8 mouse cellular contexts compared by ENCODE assay signal in genomic region chr7:4865090-4865489, GRCm38 (mm10). TPM values are rescaled to one million over a fixed set of nuclear protein-coding genes. Genes with fewer than 3 reads are reported as not detected.
DNase-seq lines count a peak whose midpoint lies in the region; ATAC-seq and TF ChIP-seq lines count a peak whose summit lies in the region.

No protein-coding gene starts in this region.

- H3K36me3 ChIP-seq in forebrain, embryonic 13.5 days (ENCODE audit: poor library complexity, severe bottlenecking): no peaks in the 10 kb centered on the region
- H3K36me3 ChIP-seq in lung, embryonic 14.5 days (ENCODE audit: insufficient read depth): no peaks in the 10 kb centered on the region
- H3K36me3 ChIP-seq in small intestine, adult 2 months (ENCODE audit: control insufficient read depth, insufficient read depth, low read length): no peaks in the 10 kb centered on the region

- H3K27me3 ChIP-seq in forebrain, embryonic 13.5 days: no peaks in the 10 kb centered on the region
- no peaks in the 10 kb centered on the region for H3K27me3 ChIP-seq in lung, embryonic 14.5 days (ENCODE audit: insufficient read depth, low read length)
- H3K27me3 ChIP-seq in small intestine, adult 2 months (ENCODE audit: control insufficient read depth, insufficient read depth, low read length): no peaks in the 10 kb centered on the region

- no peak for DNase-seq in left cerebral cortex, adult 2 months (ENCODE audit: extremely low spot score in 1 of 2, low spot score in 2 of 2)
- no peak for DNase-seq in left cerebral cortex, postnatal 36 days (ENCODE audit: low spot score in 2 of 2)
- DNase-seq in kidney, adult 18-20 months: peak; percentile 54
- peak; percentile 65 for DNase-seq in lung, embryonic 14.5 days

- H3K27ac ChIP-seq in left cerebral cortex, adult 2 months: no peak overlapping the region
- no peak overlapping the region for H3K27ac ChIP-seq in bone marrow, adult 2 months (ENCODE audit: control insufficient read depth, insufficient read depth, low read depth, low read length, poor library complexity)
- peak overlapping the region; percentile 20; the same call in 1 of the 2 replicates for H3K27ac ChIP-seq in forebrain, embryonic 13.5 days
- H3K27ac ChIP-seq in lung, embryonic 14.5 days (ENCODE audit: low read depth): no peak overlapping the region
- peak overlapping the region; percentile 58 for H3K27ac ChIP-seq in small intestine, adult 2 months (ENCODE audit: insufficient read depth, low read depth, low read length)

- 62% methylated on average over 5 of the region's 5 CpGs for WGBS in bone marrow, adult 2 months
- 63% methylated on average over 5 of the region's 5 CpGs for WGBS in forebrain, embryonic 13.5 days
- 70% methylated on average over 5 of the region's 5 CpGs for WGBS in lung, embryonic 14.5 days
- WGBS in small intestine, adult 2 months: 59% methylated on average over 5 of the region's 5 CpGs

- intact Hi-C loops in left cerebral cortex, adult 2 months (cut with DNase I): no loop called here
- intact Hi-C loops in left cerebral cortex, postnatal 36 days (cut with DNase I): loop anchor here (2.0 kb wide), 1 partner anchor 20 kb away; the partner anchor contains the start of gene Shisa7

- peak overlapping the region; percentile 64 for H3K4me3 ChIP-seq in left cerebral cortex, adult 2 months
- no peak overlapping the region for H3K4me3 ChIP-seq in bone marrow, adult 2 months (replicated peaks; ENCODE audit: control insufficient read depth, low read depth, low read length)
- peak overlapping the region; percentile 55 for H3K4me3 ChIP-seq in forebrain, embryonic 13.5 days
- peak overlapping the region; percentile 51 for H3K4me3 ChIP-seq in lung, embryonic 14.5 days (ENCODE audit: low read depth, low read length)
- peak overlapping the region; percentile 69 for H3K4me3 ChIP-seq in small intestine, adult 2 months (ENCODE audit: low read depth, low read length)

- no peaks in the 10 kb centered on the region for H3K9me3 ChIP-seq in forebrain, embryonic 13.5 days (replicated peaks)
- no peaks in the 10 kb centered on the region for H3K9me3 ChIP-seq in lung, embryonic 14.5 days (ENCODE audit: low read depth, low read length)

- peak; percentile 64 for TF ChIP-seq CTCF in left cerebral cortex, adult 2 months (IDR thresholded peaks at IDR 0.05)
- TF ChIP-seq CTCF in bone marrow, adult 2 months (IDR thresholded peaks at IDR 0.05; ENCODE audit: control insufficient read depth, insufficient read depth, low read length): peak; percentile 35; the same call in 1 of the 2 replicates
- peak; percentile 49 for TF ChIP-seq CTCF in lung, embryonic 14.5 days (IDR thresholded peaks at IDR 0.05; ENCODE audit: low read depth)
- peak; percentile 51; the same call in 1 of the 2 replicates for TF ChIP-seq CTCF in small intestine, adult 2 months (IDR thresholded peaks at IDR 0.05; ENCODE audit: extremely low read depth, insufficient read length, insufficient replicate concordance, low read depth, low read length)

- H3K4me1 ChIP-seq in bone marrow, adult 2 months (ENCODE audit: control insufficient read depth, insufficient read depth, low read length): no peaks in the 10 kb centered on the region; the same call in 1 of the 2 replicates
- H3K4me1 ChIP-seq in forebrain, embryonic 13.5 days: peaks cover 10% of the 10 kb centered on the region
- H3K4me1 ChIP-seq in lung, embryonic 14.5 days (ENCODE audit: insufficient read depth): 0 out of 2 replicates have a peak, but pooled peaks cover 3% of the 10 kb centered on the region
- H3K4me1 ChIP-seq in small intestine, adult 2 months (ENCODE audit: control insufficient read depth, insufficient read depth, insufficient read length, low read length): peaks cover 6% of the 10 kb centered on the region; the same call in 1 of the 2 replicates

- 0 out of 2 replicates have a peak, but pooled peaks have one; percentile 2 for ATAC-seq in forebrain, embryonic 13.5 days
- peak; percentile 22; the same call in 1 of the 2 replicates for ATAC-seq in lung, embryonic 14.5 days (ENCODE audit: insufficient read depth)
- no peak for ATAC-seq in inflammation-experienced regulatory T-cells, adult 6 months

- H3K4me2 ChIP-seq in forebrain, embryonic 13.5 days: peak overlapping the region; percentile 65
- peak overlapping the region; percentile 63 for H3K4me2 ChIP-seq in lung, embryonic 14.5 days

- TF ChIP-seq POLR2A in bone marrow, adult 2 months (IDR thresholded peaks at IDR 0.05; ENCODE audit: borderline replicate concordance, control insufficient read depth, low read depth, low read length): no peak
- no peak for TF ChIP-seq POLR2A in small intestine, adult 2 months (IDR thresholded peaks at IDR 0.05; ENCODE audit: low read depth, low read length)

- H3K9ac ChIP-seq in forebrain, embryonic 13.5 days: no peak overlapping the region
- H3K9ac ChIP-seq in lung, embryonic 14.5 days: no peak overlapping the region

RNA-seq across cellular contexts. Expression of gene Isoc2b, which starts 5.0 kb away (rescaled TPM):
- total RNA-seq in left cerebral cortex, adult 2 months (2021): 1 to 10 TPM; 6.9 to 9.3 TPM
- 1 to 10 TPM; 6.0 to 8.6 TPM for total RNA-seq in left cerebral cortex, postnatal 36 days (2021)
- 3.9 and 12.4 TPM in 2 replicates for polyA plus RNA-seq in bone marrow, adult 2 months (2011; ENCODE audit: insufficient read depth, insufficient read length, low replicate concordance, missing spikeins)
- 2.7 and 3.4 TPM in 2 replicates for polyA plus RNA-seq in forebrain, embryonic 13.5 days (2015; fragmentation: Nextera tagmentation; extraction: Ambion mirVana)
- 5.8 and 6.1 TPM in 2 replicates for polyA plus RNA-seq in lung, embryonic 14.5 days (2014; fragmentation: Nextera tagmentation; extraction: Ambion mirVana)
- 12.4 and 18.9 TPM in 2 replicates for polyA plus RNA-seq in small intestine, adult 2 months (2012; rRNA removed)
- polyA plus RNA-seq in inflammation-experienced regulatory T-cells, adult 6 months (2017; shearing (Covaris generic)): 10 to 100 TPM; 26.6 to 36.5 (median 34.4) TPM

RNA-seq across cellular contexts. Expression of gene Isoc2a, which starts 11.9 kb away (rescaled TPM):
- total RNA-seq in left cerebral cortex, adult 2 months (2021): 10 to 100 TPM; 11.3 to 12.6 TPM
- total RNA-seq in left cerebral cortex, postnatal 36 days (2021): 10 to 100 TPM; 10.3 to 13.5 TPM
- 10.7 and 21.3 TPM in 2 replicates for polyA plus RNA-seq in bone marrow, adult 2 months (2011; ENCODE audit: insufficient read depth, insufficient read length, low replicate concordance, missing spikeins)
- polyA plus RNA-seq in forebrain, embryonic 13.5 days (2015; fragmentation: Nextera tagmentation; extraction: Ambion mirVana): 0.63 and 0.77 TPM in 2 replicates
- polyA plus RNA-seq in lung, embryonic 14.5 days (2014; fragmentation: Nextera tagmentation; extraction: Ambion mirVana): 0.88 and 0.91 TPM in 2 replicates
- 13.4 and 15.5 TPM in 2 replicates for polyA plus RNA-seq in small intestine, adult 2 months (2012; rRNA removed)
- under 1 TPM; 0.58 to 0.92 (median 0.70) TPM for polyA plus RNA-seq in inflammation-experienced regulatory T-cells, adult 6 months (2017; shearing (Covaris generic))

RNA-seq across cellular contexts. Expression of gene Shisa7, which starts 20.6 kb away (rescaled TPM):
- 100 to 1,000 TPM; 134 to 138 TPM for total RNA-seq in left cerebral cortex, adult 2 months (2021)
- 100 to 1,000 TPM in 1 of 2 experiments, 10 to 100 TPM in 1; 95.1 to 151 TPM for total RNA-seq in left cerebral cortex, postnatal 36 days (2021)
- 0.25 and 0.67 TPM in 2 replicates for polyA plus RNA-seq in bone marrow, adult 2 months (2011; ENCODE audit: insufficient read depth, insufficient read length, low replicate concordance, missing spikeins)
- 5.6 and 7.1 TPM in 2 replicates for polyA plus RNA-seq in forebrain, embryonic 13.5 days (2015; fragmentation: Nextera tagmentation; extraction: Ambion mirVana)
- 1.1 and 1.3 TPM in 2 replicates for polyA plus RNA-seq in lung, embryonic 14.5 days (2014; fragmentation: Nextera tagmentation; extraction: Ambion mirVana)
- polyA plus RNA-seq in small intestine, adult 2 months (2012; rRNA removed): 0.48 and 0.83 TPM in 2 replicates
- not detected for polyA plus RNA-seq in inflammation-experienced regulatory T-cells, adult 6 months (2017; shearing (Covaris generic))

RNA-seq across cellular contexts. Expression of gene Gm36210, which starts 41.2 kb away (rescaled TPM):
- total RNA-seq in left cerebral cortex, adult 2 months (2021): under 1 TPM; 0.27 to 0.28 TPM
- total RNA-seq in left cerebral cortex, postnatal 36 days (2021): under 1 TPM in 1 of 2 experiments, not detected in 1; 0.32 TPM
- polyA plus RNA-seq in bone marrow, adult 2 months (2011; ENCODE audit: insufficient read depth, insufficient read length, low replicate concordance, missing spikeins): not detected in 2 replicates
- polyA plus RNA-seq in forebrain, embryonic 13.5 days (2015; fragmentation: Nextera tagmentation; extraction: Ambion mirVana): 0.26 and 0.45 TPM in 2 replicates
- not detected in 2 replicates for polyA plus RNA-seq in lung, embryonic 14.5 days (2014; fragmentation: Nextera tagmentation; extraction: Ambion mirVana)
- polyA plus RNA-seq in small intestine, adult 2 months (2012; rRNA removed): not detected in 2 replicates
- polyA plus RNA-seq in inflammation-experienced regulatory T-cells, adult 6 months (2017; shearing (Covaris generic)): not detected

RNA-seq across cellular contexts. Expression of gene Zfp628, which starts 49.9 kb away (rescaled TPM):
- total RNA-seq in left cerebral cortex, adult 2 months (2021): 10 to 100 TPM; 15.8 to 16.4 TPM
- 10 to 100 TPM; 14.0 to 17.0 TPM for total RNA-seq in left cerebral cortex, postnatal 36 days (2021)
- polyA plus RNA-seq in bone marrow, adult 2 months (2011; ENCODE audit: insufficient read depth, insufficient read length, low replicate concordance, missing spikeins): 7.6 and 10.6 TPM in 2 replicates
- 4.3 and 4.5 TPM in 2 replicates for polyA plus RNA-seq in forebrain, embryonic 13.5 days (2015; fragmentation: Nextera tagmentation; extraction: Ambion mirVana)
- polyA plus RNA-seq in lung, embryonic 14.5 days (2014; fragmentation: Nextera tagmentation; extraction: Ambion mirVana): 4.2 and 4.3 TPM in 2 replicates
- 15.7 and 41.4 TPM in 2 replicates for polyA plus RNA-seq in small intestine, adult 2 months (2012; rRNA removed)
- polyA plus RNA-seq in inflammation-experienced regulatory T-cells, adult 6 months (2017; shearing (Covaris generic)): 1 to 10 TPM in 2 of 3 experiments, under 1 TPM in 1; 0.93 to 1.8 (median 1.6) TPM

Comparison
In these comparisons a context has a peak if more than half of its experiments do, and no peak if none do; other contexts are left out.
1. DNase-seq: peak in kidney, adult 18-20 months (single experiment) and lung, embryonic 14.5 days (single experiment); none in left cerebral cortex, adult 2 months (0 of 2) and left cerebral cortex, postnatal 36 days (0 of 2).
2. H3K27ac ChIP-seq: peak in forebrain, embryonic 13.5 days (single experiment) and small intestine, adult 2 months (single experiment); none in left cerebral cortex, adult 2 months (single experiment), bone marrow, adult 2 months (single experiment) and lung, embryonic 14.5 days (single experiment).
3. Peak in every context shown above with its lines, with median percentiles within 50 percentile points of each other: CTCF ChIP-seq.